Mouse (Mus musculus) thymus, postnatal 10 days (tissue): ENCODE measurements around the gene Gpr37l1.
"Not testable (repeated sequence)": the region's sequence is repeated elsewhere in the genome, so short reads cannot be mapped to it uniquely, and the experiment has no call there.

Experiments used
- DNase-seq, 2 experiments: peaks; one replicate each; pipeline ENCODE4 v3.0.0; 2021; ENCODE audit warnings: low spot score in 2 of 2

Gpr37l1 gene

DNA sequence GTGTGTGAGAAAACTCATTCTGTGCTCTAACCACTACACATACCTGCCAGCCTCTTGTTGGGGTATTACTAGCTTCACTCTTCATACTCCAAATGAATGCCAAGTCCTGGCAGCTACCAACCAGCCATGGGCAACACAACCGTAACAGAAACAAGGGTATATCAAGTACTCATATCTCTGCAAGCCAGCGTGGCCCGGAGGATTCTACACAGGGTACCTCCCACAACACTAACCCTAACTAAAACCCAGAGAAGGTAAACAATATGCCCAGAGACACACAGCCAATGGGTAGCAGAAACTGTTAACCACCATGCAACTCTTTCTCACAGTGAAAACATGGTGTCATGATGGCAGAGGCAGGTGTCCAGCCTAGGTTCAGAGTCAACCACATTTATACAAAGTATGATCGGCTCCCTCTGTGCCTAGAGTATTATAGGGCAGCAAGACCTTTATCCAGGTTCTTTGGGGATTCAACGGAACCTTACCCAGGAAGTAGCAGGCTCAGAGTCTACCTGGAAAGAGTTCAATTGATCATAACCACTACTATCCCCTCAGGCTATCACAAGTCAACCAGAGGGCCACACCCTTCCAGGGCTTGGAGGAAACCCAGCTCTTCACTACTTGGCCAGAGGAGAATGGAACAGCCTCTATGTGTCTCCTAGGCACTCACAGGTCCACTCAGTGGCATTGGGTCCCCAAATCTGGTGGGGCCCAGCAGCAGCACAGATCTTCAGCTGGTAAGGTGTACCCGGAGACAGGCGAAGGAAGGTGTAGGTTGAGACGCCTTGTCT is 42.7 kb downstream of the Gpr37l1 start:
- no peak for DNase-seq

- peak; percentile 55 to 69 for DNase-seq
Observed at GRCm38 (mm10) chr1:135112661-135113060, 54.8 kb downstream of the Gpr37l1 start.

GRCm38 (mm10) chr1:135111271-135111670 is 56.2 kb downstream of the Gpr37l1 start:
- not testable (repeated sequence) for DNase-seq
